8 mouse cellular contexts compared by ENCODE assay signal in the genomic region with DNA sequence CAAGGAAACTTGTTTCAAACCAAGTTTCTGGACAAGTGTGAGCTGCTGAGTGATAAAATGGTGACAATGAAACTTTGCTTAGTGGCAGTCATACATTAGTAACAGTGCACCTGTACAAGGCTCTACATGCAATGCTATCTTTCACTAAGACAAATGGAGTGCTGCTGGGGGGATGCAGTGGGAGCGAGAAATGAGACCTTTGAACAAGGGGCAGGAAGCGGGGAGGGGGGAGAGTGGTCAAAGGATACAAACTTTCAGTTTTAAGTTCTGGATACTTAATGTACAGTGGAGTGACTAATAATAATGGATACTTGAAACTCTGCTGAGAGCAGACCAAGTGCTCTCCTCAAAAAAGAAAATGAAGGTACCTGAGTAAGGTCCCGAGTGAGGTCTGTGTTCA. TPM values are rescaled to one million over a fixed set of nuclear protein-coding genes. Genes with fewer than 3 reads are reported as not detected.
DNase-seq lines count a peak whose midpoint lies in the region; ATAC-seq and TF ChIP-seq lines count a peak whose summit lies in the region.

No protein-coding gene starts in this region.

- H3K4me3 ChIP-seq in left cerebral cortex, adult 2 months, result peak overlapping the region; percentile 98
- H3K4me3 ChIP-seq in embryonic fibroblast, embryonic 13.5 days (ENCODE audit: insufficient read depth, low read length), result peak overlapping the region; percentile 47
- H3K4me3 ChIP-seq in kidney, postnatal 0 days (replicated peaks; ENCODE audit: low read depth, low read length), result peak overlapping the region; percentile 99
- peak overlapping the region; percentile 92 for H3K4me3 ChIP-seq in neural tube, embryonic 12.5 days

- peaks cover 21% of the 10 kb centered on the region for H3K4me1 ChIP-seq in embryonic fibroblast, embryonic 13.5 days (ENCODE audit: control insufficient read depth, insufficient read depth, low read length)
- H3K4me1 ChIP-seq in kidney, postnatal 0 days (replicated peaks; ENCODE audit: insufficient read depth, low read length), result peaks cover 15% of the 10 kb centered on the region; the same call in 1 of the 2 replicates
- H3K4me1 ChIP-seq in neural tube, embryonic 12.5 days, result peaks cover 22% of the 10 kb centered on the region

- ATAC-seq in kidney, postnatal 0 days (replicated peaks; ENCODE audit: low FRiP score, low read depth), result no peak
- ATAC-seq in neural tube, embryonic 12.5 days (ENCODE audit: low FRiP score, low read depth), result no peak

- intact Hi-C loops in left cerebral cortex, adult 2 months (cut with DNase I), result loop anchor here (2.0 kb wide), 1 partner anchor 94 kb away; no protein-coding TSS in a partner anchor

- no peak for DNase-seq in left cerebral cortex, adult 2 months (ENCODE audit: extremely low spot score in 1 of 2, low spot score in 2 of 2)
- DNase-seq in left cerebral cortex, adult 11 months (ENCODE audit: low spot score), result no peak
- DNase-seq in kidney, postnatal 0 days (ENCODE audit: low spot score), result no peak
- no peak for DNase-seq in Muller cell, postnatal 12 days (ENCODE audit: inconsistent ontology term)
- no peak for DNase-seq in right cerebral cortex, adult 2 months (ENCODE audit: low spot score in 2 of 2)
- no peak for DNase-seq in thymus, postnatal 10 days (ENCODE audit: low spot score in 2 of 2)

- H3K27ac ChIP-seq in left cerebral cortex, adult 2 months, result no peak overlapping the region
- no peak overlapping the region for H3K27ac ChIP-seq in embryonic fibroblast, embryonic 13.5 days (ENCODE audit: insufficient read depth, low read length)
- H3K27ac ChIP-seq in kidney, postnatal 0 days, result no peak overlapping the region
- no peak overlapping the region for H3K27ac ChIP-seq in neural tube, embryonic 12.5 days

- H3K4me2 ChIP-seq in kidney, postnatal 0 days (ENCODE audit: low read length), result peak overlapping the region; percentile 61
- peak overlapping the region; percentile 66 for H3K4me2 ChIP-seq in neural tube, embryonic 12.5 days (replicated peaks)

- no peaks in the 10 kb centered on the region for H3K9me3 ChIP-seq in kidney, postnatal 0 days (replicated peaks; ENCODE audit: low read length)
- no peaks in the 10 kb centered on the region for H3K9me3 ChIP-seq in neural tube, embryonic 12.5 days

- 6% methylated on average over 3 of the region's 3 CpGs for WGBS in kidney, postnatal 0 days
- 35% methylated on average over 3 of the region's 3 CpGs for WGBS in neural tube, embryonic 12.5 days

- no peak for TF ChIP-seq POLR2A in embryonic fibroblast, embryonic 13.5 days (IDR thresholded peaks at IDR 0.05; ENCODE audit: low read depth, low read length)

- H3K27me3 ChIP-seq in kidney, postnatal 0 days (ENCODE audit: insufficient read depth, low read length), result no peaks in the 10 kb centered on the region
- H3K27me3 ChIP-seq in neural tube, embryonic 12.5 days (replicated peaks), result no peaks in the 10 kb centered on the region

- H3K36me3 ChIP-seq in kidney, postnatal 0 days (ENCODE audit: insufficient read depth, low read length), result no peaks in the 10 kb centered on the region
- no peaks in the 10 kb centered on the region for H3K36me3 ChIP-seq in neural tube, embryonic 12.5 days

- TF ChIP-seq CTCF in left cerebral cortex, adult 2 months (IDR thresholded peaks at IDR 0.05), result no peak
- TF ChIP-seq CTCF in embryonic fibroblast, embryonic 13.5 days (IDR thresholded peaks at IDR 0.05; ENCODE audit: borderline replicate concordance, insufficient read depth, low read length), result no peak
- no peak for TF ChIP-seq CTCF in kidney, postnatal 0 days (IDR thresholded peaks at IDR 0.05; ENCODE audit: low read depth)

- H3K9ac ChIP-seq in kidney, postnatal 0 days (ENCODE audit: low read depth, low read length), result peak overlapping the region; percentile 13
- H3K9ac ChIP-seq in neural tube, embryonic 12.5 days, result no peak overlapping the region

RNA-seq across cellular contexts. Expression of gene Snx6, which starts 1.1 kb away (rescaled TPM):
- 10 to 100 TPM; 39.5 to 43.1 TPM for total RNA-seq in left cerebral cortex, adult 2 months (2021)
- 95.8 and 105 TPM in 2 replicates for polyA plus RNA-seq in embryonic fibroblast, embryonic 13.5 days (2011; ENCODE audit: insufficient read length, low read depth, missing spikeins)
- polyA plus RNA-seq in kidney, postnatal 0 days (2015; fragmentation: Nextera tagmentation; extraction: Ambion mirVana), result 256 and 259 TPM in 2 replicates
- polyA plus RNA-seq in neural tube, embryonic 12.5 days (2016; fragmentation: Nextera tagmentation; extraction: Ambion mirVana), result 180 and 191 TPM in 2 replicates

Comparison
In these comparisons a context has a peak if more than half of its experiments do, and no peak if none do; other contexts are left out.
1. H3K4me3 ChIP-seq: peak in every context shown above with its lines; median percentile 99 in kidney, postnatal 0 days; 98 in left cerebral cortex, adult 2 months; 92 in neural tube, embryonic 12.5 days; 47 in embryonic fibroblast, embryonic 13.5 days.